Mouse (Mus musculus) liver, embryonic 14.5 days (tissue): ENCODE measurements at regions not wholly inside any gene's neighbourhood (a gene's known extent, or its start where the extent isn't known, plus 50 kb on each side); places are given as distances from the start of the nearest gene placed in this dataset.

Source experiments
- ATAC-seq: fragments of 200-750 bp; cut with Nextera tagmentation; 2 replicates; pipeline ENCODE4 v1.8.0; 2017; ENCODE audit warnings: moderate number of reproducible peaks, mild to moderate bottlenecking, moderate library complexity; ENCODE audit not compliant: insufficient read depth
- DNase-seq, 3 experiments: peaks; one replicate each; pipeline ENCODE4 v3.0.0-alpha.2; 2012 to 2013; ENCODE audit warnings: low read depth in 3 of 3, low spot score in 3 of 3
- H3K27ac ChIP-seq: fragments of 300-500 bp; sonication (generic); 2 replicates; pipeline ENCODE4 v1.5.1; 2014; ENCODE audit warnings: moderate library complexity, mild to moderate bottlenecking, control low read depth, inconsistent platforms
- H3K27me3 ChIP-seq: fragments of 300-500 bp; sonication (generic); 2 replicates; pipeline ENCODE4 v1.6.1; 2014; ENCODE audit warnings: mild to moderate bottlenecking, low read length, moderate library complexity; ENCODE audit not compliant: control insufficient read depth, insufficient read depth
- H3K36me3 ChIP-seq: fragments of 300-500 bp; sonication (generic); replicated peaks from 2 replicates; pipeline ENCODE4 v1.6.1; 2014; ENCODE audit warnings: low read depth; ENCODE audit not compliant: control insufficient read depth, insufficient read depth
- H3K4me1 ChIP-seq, 2 experiments: fragments of 200-500 bp in 1 of 2; fragments of 300-500 bp in 1 of 2; sonication (generic) in 1 of 2; replicated peaks; 2 replicates each; pipeline ENCODE4 v1.6.1; 2012 to 2014; ENCODE audit warnings: antibody characterized with exemption in 1 of 2, inconsistent platforms in 1 of 2, low read length in 1 of 2; ENCODE audit not compliant: control insufficient read depth in 2 of 2, insufficient read depth in 2 of 2
- H3K4me2 ChIP-seq: fragments of 300-500 bp; sonication (generic); 2 replicates; pipeline ENCODE4 v1.6.1; 2014; ENCODE audit warnings: low read depth, mild to moderate bottlenecking, control low read depth, moderate library complexity
- H3K4me3 ChIP-seq, 2 experiments: fragments of 200-500 bp in 1 of 2; fragments of 300-500 bp in 1 of 2; sonication (generic) in 1 of 2; 2 replicates each; pipeline ENCODE4 v1.5.1; 2012 to 2014; ENCODE audit warnings: low read depth in 2 of 2, low read length in 2 of 2, mild to moderate bottlenecking in 2 of 2, control low read depth in 1 of 2, inconsistent platforms in 1 of 2, moderate library complexity in 1 of 2; ENCODE audit not compliant: insufficient read depth in 1 of 2
- H3K9ac ChIP-seq: fragments of 300-500 bp; sonication (generic); replicated peaks from 2 replicates; pipeline ENCODE4 v1.6.1; 2014; ENCODE audit warnings: mild to moderate bottlenecking, control low read depth, moderate library complexity
- H3K9me3 ChIP-seq: fragments of 300-500 bp; sonication (generic); 2 replicates; pipeline ENCODE4 v1.6.1; 2016; ENCODE audit warnings: low read length, mixed read lengths; ENCODE audit not compliant: control insufficient read depth
- CTCF ChIP-seq: IDR thresholded peaks from 2 replicates; pipeline ENCODE4 v1.5.1; 2016; ENCODE audit warnings: antibody characterized with exemption, low read depth, control low read depth
- EP300 ChIP-seq: IDR thresholded peaks from 2 replicates; pipeline ENCODE4 v1.6.1; 2016; ENCODE audit warnings: antibody characterized with exemption, low read depth
- WGBS: fragments of 180-500 bp; shearing (Covaris S2); extraction: QIAGEN DNeasy Blood & Tissue Kit; methylation state at CpG from one replicate; pipeline ENCODE4 v1.1.7; 2014; ENCODE audit not compliant: insufficient replicate concordance; 5-methylcytosine and 5-hydroxymethylcytosine counted together

GRCm38 (mm10) chr2:55687345-55687744, 251.6 kb downstream of the Kcnj3 start:
- ATAC-seq (peak; percentile 57; the same call in 1 of the 2 replicates), DNase-seq (no peak)
- Histone ChIP-seq H3K36me3 (no peaks in the 10 kb centered on the region), H3K9ac (no peak overlapping the region), H3K4me3 (no peak overlapping the region), H3K9me3 (no peaks in the 10 kb centered on the region), H3K4me1 (no peaks in the 10 kb centered on the region), H3K27me3 (no peaks in the 10 kb centered on the region), H3K27ac (no peak overlapping the region), H3K4me2 (no peak overlapping the region)
- 28% methylated on average over 4 of the region's 4 CpGs for WGBS
- peak; percentile 35; the same call in 1 of the 2 replicates for TF ChIP-seq EP300
- no peak for TF ChIP-seq CTCF

GRCm38 (mm10) chr2:55692902-55693870, 257.4 kb downstream of the Kcnj3 start:
- TF ChIP-seq CTCF = no peak
- no peak for TF ChIP-seq EP300
- Histone ChIP-seq H3K27me3 (no peaks in the 10 kb centered on the region), H3K4me1 (no peaks in the 10 kb centered on the region), H3K9me3 (no peaks in the 10 kb centered on the region), H3K27ac (no peak overlapping the region), H3K9ac (no peak overlapping the region), H3K4me3 (no peak overlapping the region), H3K36me3 (no peaks in the 10 kb centered on the region), H3K4me2 (no peak overlapping the region)
- DNase-seq (no peak), ATAC-seq (no peak)
- 54% methylated on average over 2 of the region's 2 CpGs for WGBS

GRCm38 (mm10) chr2:55699705-55700104, 263.9 kb downstream of the Kcnj3 start:
- H3K9me3 ChIP-seq = no peaks in the 10 kb centered on the region
- no peak overlapping the region for H3K4me2 ChIP-seq
- WGBS = 65% methylated on average over 1 of the region's 1 CpGs
- ATAC-seq (no peak), DNase-seq (no peak)
- H3K4me3 ChIP-seq = no peak overlapping the region
- H3K27me3 ChIP-seq = no peaks in the 10 kb centered on the region
- H3K27ac ChIP-seq = no peak overlapping the region
- H3K4me1 ChIP-seq = no peaks in the 10 kb centered on the region
- TF ChIP-seq CTCF = no peak
- TF ChIP-seq EP300 = no peak
- no peak overlapping the region for H3K9ac ChIP-seq
- no peaks in the 10 kb centered on the region for H3K36me3 ChIP-seq
